Mouse (Mus musculus): Measurements from ENCODE around the gene Gar1.

- TF ChIP-seq CTCF (IDR thresholded peaks at IDR 0.05; ENCODE audit: low read depth): no peak
- TF ChIP-seq EP300 (IDR thresholded peaks at IDR 0.05; ENCODE audit: low read depth): no peak
Measured at GRCm38 (mm10) chr3:129824891-129825290, 6.3 kb downstream of the Gar1 start.

Measured in heart, postnatal 0 days (tissue).